Mouse (Mus musculus) frontal cortex, postnatal 36 days (tissue): ENCODE measurements around the gene Traf3.

Experiments
- DNase-seq, 2 experiments: peaks; one replicate each; pipeline ENCODE4 v3.0.0; 2022; ENCODE audit warnings: low spot score in 2 of 2

Gene Traf3

DNA sequence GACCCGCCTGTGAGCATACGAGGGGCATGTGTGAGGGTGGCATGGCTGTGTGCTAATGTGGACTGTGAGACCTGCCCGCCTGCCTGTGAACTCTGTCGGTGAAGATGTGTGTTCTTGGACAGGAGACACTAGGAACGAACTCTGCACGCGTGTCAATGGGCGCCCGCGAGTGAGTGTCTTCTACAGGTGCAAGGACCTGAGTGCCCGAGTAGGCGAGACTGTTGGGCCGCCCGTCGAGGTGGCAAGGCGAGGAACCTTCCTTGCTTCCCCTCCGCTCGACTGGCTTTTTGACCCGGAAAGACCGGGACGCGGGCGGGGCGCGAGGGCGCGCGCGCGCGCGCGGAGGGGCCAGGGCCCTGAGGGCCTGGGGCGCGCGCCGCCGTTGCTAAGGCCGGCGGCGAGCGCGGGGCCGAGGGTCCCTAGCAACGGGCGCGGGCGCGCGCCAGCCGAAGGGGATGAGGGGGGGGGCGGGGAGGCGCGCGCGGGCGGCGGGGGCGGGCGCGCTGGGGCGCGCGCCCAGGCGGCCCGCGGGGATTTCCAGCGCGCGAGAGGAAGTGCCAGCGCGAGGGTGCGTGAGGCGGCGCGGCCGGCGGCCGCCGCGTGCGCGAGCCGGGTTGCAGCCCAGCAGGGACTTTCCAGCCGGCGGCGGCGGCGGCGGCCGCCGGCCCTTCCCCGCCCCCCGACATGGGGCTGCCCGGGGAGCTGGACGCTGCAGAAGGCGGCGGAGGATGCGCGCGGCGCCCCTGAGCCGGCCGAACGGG lies at the start of gene Traf3:
Gene Traf3, plus strand, starts transcription at position 540 of the 761 bp plus-strand sequence.
- peak in 1 of 2 experiments; percentile 45 for DNase-seq

DNA sequence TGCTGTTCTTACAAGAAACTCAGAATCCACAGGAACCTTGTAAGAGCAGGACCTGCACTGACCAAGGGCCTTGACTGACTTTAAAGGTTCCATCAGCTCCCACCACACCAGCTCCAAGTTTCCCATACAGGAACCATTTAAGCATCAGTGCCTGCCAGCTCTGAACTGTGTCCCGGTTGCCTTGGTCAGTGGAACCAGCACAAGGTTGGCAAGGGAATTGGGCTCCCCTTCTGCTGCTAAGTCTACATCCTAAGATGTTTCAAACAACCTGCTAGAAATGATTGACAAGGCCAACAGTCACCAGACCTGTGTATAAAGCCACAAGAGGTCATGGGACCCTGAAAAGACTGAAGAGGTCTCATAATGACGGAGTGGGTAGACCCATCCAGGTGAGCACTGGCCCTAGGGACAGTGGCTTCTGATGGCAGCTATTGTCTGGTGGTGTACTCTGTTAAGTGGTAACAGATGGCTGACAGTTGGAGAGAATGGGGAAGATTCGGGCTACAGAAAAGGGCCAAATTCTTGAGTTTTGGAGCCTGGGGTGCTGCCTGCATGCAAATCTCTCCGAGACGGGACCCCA lies 46.6 kb upstream of the Traf3 start:
- no peak for DNase-seq

DNA sequence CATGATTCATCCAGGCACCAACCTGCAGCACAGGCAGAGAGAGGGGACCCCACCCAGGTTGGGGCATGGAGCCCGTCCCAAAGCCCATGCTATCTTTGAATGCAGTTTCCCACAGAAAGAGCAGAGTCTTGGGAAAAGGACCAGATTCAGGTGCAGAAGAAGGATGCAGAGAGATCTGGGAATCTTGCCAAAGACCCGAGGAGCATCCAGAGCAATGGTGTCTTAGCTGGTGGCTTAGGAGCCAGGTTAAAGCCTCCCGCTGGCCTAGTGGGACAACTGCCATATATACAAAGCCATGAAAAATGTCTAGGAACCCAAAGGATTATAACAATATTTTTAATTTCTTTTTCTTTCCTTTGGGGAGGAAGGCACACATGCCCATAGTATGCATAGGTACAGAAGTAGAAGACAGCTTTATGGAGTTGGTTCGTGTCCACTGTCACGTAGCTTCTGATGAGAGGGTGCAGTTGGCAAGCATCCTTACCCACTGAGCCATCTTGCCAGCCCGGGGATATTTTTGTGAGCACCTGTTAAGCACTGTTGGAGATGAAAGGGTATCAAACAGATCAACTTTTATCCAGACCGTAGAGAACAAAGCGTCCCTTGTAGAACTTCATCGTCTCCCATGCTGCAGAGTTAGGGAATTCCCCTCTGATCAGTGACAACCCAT lies 45.1 kb upstream of the Traf3 start:
- no peak for DNase-seq

DNA sequence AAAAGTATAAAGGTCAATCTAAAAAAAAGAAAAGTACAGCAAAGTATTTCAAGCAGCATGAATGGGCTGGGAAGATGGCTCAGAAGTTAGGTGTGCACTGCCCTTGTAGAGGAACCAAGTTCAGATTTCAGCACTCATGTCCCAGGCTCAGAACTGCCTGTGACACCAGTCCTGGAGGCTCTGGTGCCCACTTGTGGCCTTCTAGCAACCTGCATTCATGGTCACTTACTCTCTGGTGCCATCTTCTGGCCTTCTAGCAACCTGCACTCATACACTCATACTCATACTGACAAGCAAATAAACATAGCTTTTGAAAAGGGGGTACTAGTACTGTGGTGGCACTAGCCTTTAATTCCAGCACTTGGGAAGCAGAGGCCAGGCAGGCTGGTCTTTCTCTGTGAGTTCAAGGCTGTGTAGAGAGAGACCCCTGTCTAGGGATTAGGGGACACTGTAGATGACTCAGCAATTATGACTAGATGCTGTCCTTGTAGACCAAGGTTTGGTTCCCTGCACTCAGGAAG lies 43.8 kb upstream of the Traf3 start:
- no peak for DNase-seq

DNA sequence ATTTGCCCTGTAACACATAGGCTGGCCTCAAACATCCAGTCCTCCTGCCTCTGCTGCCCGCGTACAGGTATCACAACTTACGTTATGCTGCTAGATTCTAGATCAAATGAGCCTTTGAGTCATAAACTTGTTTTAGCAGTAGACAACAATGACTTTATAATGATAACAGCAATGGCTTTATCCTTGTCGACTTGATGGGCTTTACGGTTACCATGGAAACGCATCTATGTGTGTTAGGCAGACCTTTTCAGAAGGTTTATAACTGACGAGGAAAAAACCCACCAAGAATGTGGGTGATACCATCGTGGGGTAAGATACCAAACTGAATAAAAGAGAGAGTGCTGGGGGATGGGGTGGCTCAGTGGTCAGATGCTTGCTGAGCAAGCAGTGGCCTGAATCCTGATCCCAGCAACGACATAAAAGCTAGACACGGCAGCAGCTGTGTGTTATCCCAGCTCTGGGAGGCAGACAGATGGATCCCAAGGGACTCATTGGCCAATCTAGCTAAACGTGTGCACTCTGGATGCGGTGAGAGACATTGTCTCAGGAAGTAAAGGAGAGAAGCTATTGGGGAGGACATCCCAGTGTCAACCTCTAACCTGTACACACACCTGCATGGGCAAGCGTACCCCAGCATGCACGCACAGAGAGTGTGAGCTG lies 41.4 kb upstream of the Traf3 start:
- no peak for DNase-seq

DNA sequence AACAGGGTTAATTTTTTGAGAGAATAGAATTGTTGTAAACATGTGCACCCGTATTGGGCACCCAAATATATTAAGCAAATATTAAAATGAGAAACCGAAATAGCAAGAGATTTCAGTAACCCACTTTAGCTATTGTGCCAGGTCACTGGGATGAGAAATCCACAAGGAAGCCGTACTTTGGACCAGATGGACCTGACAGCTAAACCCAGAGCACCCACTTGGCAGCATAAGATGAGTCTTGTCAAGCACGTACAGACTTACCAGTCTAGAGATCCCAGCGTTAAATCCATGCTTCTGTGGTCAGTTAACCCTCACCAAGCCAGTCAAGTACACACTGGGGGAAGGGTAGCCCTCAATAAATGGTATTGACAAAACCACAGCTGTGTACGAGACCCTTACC lies 40.5 kb upstream of the Traf3 start:
- no peak for DNase-seq

DNA sequence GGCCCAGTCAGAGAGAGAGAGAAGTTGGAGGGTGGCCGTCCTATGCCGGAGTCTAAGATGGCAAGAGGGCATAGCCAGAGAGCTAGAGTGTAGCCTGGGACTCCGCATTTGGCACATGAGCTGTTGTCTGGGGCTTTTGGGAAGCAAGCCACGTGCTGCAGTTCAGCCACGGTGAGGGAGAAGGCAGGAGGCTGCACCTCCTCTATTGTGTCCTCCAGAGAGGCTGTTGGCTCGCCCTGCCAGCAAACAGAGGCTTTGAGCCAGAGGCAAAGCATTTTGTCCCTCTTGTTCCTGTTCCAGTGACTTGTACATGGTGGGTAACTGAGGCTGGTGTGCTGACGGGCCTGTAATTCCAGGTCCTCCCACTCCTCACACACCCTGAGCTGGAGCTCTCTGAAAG lies 32.0 kb upstream of the Traf3 start:
- DNase-seq = no peak

DNA sequence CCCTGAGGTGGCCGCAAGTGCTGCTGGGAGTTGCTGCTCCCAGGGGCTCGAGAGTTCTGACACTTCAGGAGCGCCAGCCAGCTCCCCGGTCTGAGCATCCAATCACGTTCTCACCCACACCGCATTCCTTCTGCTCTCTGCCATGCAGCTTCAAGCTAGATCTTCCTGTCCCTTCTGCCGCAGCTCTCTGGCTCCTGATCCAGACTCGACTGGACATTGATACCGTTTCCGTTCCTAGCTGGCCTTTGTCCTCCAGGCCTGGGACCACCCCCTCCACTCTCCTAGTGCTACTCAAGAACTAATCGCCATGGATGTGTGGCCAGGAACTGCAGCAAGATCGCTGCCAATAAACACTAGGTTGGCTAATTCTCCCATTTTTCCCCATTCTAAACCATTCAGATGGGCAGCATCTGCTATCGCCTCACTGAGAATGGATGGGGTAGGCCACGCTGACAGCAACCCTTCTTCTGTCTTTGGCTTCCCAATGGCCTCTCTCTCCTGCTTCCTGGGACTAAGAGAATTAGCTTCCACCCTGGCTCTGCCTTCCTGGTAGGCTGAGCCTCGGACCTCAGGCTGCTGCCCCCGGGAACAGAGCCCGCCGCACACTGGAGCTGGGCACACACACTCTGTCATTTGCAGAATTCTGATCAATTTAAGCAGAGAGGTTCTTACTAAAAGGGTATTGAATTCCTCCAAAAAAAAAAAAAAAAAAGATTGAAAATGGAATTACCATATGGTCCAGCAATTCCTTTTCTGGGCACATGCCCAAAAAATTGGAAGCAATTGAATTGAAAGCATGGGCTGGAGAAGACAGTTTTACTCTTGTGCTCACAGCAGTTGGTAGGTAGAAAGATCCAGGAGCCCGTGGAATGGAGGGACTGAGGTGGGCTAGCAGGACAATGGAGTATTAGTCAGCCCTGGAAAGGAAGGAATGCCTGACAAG lies 31.1 kb upstream of the Traf3 start:
- DNase-seq = peak; percentile 13 to 15

DNA sequence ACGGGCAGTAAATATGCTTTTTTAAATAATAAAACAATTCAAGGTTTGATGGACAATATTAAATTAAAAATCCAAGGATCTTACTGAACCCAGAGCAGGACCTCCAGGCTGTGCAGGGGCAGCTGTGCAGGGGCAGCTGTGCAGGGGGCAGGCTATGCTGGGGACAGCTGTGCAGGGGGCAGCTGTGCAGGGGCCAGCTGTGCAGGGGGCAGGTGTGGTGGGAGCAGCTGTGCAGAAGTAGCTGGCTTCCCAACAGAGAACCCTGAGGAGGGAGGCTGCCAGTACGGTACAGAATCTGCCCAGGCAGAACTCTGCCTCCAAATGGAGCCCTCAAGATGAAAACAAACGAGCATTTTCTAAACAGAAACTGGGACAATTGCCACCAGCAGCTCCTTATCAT lies 30.2 kb upstream of the Traf3 start:
- no peak for DNase-seq

DNA sequence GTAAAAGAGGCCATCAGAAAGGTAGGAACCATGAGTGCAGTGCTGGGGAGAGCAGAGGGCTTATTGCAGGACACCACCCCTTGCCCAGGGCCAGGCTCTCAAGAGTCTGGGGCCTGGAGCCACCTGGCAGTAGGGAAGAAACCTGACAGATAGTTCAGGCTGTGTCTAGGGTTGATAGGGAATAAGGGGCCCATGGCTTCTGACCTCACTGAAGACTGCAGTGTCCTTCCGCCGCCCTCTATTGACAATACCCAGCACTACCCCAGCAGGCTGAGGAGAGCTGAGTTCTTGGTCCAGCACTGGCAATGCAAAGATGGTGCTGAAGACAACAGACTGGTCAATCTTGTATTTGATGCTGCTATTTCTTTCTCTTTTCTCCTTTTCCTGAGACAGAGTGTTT lies 29.1 kb upstream of the Traf3 start:
- no peak for DNase-seq

DNA sequence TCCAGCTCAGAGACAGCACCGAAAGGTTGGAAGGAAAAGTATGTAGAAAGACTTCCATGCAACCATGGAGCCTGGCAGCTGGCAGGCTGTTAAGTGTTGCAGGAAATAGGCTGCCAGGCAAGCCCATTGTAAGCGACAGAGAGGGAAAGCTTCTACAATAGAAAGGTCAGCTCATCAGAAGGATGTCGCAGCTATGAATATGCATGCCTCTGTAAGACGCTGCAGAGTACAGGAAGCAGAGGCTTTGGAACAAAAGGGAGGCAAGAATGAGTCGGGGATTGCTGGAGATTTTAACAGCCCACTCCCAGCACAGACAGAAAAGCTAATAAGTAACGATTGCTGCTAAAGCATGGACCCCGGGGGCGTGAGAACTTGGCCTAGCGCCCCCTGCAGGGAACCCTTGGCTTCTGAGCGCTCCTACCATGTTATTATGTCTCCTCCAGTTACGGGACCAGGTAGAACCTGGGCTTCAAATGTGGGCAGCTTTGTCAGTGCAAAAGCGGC lies 23.1 kb upstream of the Traf3 start:
- DNase-seq = peak in 1 of 2 experiments; percentile 22

DNA sequence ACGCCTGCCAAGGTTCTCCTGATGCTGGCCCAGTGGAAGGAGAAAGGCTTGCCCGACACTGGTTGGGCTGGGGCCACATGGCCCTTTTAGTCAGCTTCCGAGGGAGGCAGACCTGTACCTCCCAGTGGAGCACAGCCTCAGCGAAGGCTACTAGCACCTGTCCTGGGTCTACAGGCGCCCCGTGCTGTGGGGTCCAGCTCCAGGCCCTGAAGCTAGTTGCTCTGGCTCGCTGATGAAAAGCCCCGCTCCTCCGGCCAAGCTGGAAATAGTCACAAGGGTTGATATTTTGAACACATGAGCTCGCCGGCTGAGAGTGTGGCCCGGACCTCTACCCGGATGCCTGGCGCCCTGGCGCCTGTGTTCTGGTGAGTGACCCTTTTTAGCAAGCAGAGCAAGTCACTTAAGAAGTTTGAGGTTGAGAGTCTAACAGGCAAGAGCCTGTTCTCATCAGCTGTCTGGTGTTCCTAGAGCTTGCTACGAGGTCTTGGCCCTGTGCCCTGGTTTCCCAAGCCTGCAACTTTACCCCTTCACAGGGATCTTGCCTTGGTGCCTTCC lies 22.6 kb upstream of the Traf3 start:
- no peak for DNase-seq

DNA sequence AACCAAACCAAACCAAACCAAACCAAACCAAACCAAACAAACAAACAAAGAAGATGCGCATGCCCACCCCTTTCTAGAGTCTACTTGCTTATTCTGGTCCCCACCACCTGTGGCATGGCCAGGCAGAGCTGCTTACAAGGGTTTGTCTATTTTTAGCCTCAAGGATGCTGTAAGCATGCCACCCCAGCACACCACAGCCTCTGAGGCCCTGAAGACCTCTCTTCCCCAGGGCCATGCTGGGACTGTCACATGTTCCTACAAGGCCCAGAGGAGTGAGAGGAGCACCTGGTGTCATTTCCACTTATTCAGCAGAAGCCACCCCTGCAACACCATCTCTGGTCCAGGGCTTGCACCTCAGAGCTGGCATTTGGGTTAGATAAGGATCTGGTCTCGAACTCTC lies 21.6 kb upstream of the Traf3 start:
- DNase-seq = no peak

DNA sequence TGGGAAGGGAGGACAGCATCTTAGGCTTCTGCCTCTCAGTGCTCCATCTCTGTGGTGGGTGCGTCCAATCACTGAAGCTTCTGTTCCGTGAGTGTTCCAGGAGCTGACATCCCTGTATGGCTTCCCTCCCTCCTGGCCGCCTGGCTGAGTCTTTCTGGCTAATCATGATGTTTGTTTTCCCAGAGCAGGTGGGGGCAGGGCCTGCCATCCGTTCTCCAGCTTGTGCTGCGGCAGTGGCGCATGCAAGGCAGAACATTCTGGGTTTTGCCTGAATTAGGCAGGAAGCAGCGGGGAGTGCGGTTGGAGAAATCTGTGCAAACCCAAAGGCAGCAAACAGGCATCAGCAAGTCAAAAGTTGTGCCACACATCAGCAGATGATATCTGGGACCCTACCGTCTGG lies 20.9 kb upstream of the Traf3 start:
- DNase-seq = peak; percentile 57 to 61

DNA sequence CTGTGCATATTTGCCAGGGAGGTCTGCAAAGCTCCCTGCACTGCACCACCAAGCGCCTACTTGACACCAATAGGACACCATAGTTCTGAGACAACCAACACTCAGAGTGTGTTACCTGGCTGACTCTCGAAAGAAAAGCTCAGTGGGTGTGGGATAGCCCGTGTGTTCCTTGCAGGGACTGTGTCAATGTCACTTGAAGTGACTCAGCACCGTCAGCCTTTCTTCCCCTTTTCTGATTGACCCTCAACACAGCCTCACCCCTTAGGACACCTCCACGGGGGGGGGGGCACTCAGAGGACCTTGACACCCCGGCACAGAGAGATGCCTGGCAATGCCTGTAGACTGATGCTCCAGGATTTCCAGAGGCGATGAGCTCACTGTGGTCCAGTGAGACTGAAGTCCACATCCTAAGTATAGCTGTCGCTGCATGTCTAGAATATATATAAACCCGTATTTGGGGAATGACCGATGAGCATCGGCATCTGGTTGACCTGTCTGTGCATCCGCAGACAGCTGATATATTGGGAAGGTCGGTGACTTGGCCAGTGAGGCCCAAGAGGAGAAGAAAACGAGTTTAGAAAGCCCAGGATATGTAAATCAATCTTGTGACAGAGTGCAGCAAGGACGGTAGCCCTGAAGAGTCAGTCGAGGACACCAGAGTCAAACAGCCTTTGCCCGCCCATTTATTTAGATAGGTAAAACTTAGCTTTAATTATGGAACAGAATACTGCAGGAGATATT lies 16.5 kb upstream of the Traf3 start:
- no peak for DNase-seq

DNA sequence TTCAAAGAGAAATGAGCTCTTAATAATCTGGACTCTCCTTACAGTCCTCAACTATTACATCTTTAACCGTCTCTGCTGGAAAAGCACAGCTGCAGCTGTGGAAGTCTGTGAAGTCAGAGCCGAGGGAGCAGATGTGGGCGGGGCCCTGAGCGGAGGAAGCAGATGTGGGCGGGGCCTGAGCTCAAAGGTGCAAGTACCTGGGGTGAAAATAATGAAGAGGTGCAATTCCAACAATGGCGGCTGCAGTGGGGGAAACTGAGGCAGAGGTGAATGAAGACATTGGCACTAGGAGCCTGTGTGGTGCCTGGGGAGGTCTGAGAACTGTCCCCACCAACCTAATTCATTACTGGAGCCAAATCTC lies 16.0 kb upstream of the Traf3 start:
- DNase-seq = no peak

DNA sequence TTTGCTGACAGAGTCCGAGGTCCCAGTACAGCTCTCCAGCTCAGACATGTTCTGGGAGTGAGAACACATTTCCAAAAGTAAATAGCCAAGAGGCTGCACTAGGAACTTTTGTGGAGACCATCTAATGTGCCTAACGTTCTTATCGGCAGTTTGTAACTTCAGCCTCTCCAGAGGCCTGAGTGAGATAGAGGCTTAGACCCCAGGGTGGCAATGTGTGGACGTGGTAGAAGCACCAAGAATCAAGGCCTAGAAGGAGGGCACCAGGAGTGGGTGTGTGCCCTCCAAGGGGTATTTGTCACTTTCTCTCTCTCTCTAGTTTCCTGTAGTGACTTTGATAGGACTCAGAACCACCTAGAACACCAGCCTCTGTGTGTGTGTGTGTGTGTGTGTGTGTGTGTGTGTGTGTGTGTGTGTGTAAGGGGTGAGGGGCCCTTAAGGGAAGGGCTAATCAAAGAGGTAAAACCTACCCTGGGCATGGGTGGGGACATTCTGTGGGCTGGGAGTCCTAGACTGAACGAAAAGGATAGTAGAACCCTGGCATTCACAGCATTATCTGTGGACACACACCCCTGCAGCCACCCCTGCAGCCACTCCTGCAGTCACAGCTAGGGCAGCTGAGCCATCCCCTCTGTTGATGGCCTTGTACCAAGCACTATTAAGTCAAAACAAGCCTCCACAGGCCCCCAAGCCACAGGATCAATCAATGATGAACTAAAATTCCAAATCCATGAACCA lies 14.6 kb upstream of the Traf3 start:
- DNase-seq = no peak

DNA sequence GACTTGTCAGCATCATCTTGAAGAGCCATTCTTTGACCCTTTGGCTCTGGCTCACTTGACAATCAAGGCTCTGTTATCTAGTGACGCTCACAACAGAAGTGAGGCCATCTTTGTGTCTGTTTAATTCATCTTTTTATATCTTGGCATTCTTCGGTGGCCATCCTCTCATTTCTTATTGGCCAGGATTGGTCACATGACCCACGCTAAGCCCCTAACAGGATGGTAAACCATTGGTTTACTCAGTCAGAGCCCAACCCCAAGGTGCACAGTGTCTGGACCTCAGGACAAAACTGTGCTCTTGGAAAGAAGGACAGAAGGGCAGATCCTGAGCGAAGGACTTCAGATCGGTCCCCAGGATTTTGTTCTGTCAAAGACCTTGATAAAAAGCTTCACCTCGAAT lies 13.6 kb upstream of the Traf3 start:
- no peak for DNase-seq

DNA sequence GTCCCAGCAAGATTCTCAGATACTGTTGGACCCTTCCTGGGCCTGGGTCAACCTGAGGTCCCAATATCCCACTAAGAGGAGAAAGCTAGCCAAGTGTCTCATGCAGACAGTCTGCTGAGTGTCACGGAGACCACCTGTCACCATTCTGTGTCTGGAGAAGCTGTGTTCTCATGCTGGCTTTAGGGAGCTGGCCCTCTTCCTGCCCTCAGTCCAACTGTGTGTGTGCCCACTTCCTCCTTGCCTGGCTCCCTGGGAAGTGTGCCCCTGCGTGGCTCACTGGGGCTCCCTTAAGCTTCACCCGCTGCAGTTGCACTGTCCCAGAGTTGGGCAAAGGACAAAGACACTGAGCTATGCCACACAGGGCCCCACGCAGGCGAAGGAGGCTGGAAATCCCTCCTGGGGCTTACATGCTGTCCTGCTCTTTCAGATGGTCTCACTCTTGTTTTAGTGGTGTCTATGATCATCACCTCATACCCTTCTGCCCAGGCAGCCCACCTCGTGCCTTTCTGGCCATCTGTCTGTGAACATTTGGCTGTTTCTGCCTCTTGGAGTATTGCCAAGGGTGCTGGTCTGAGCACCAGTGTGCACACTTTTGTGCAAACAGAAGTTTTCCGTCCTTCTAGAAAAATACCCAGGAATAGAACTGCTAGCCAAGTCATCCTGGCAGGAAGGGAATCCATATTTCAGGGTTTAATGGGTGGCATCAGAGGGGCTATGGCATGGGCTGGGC lies 13.0 kb upstream of the Traf3 start:
- no peak for DNase-seq
